Mouse (Mus musculus) liver, adult 2 months (tissue): Measurements from ENCODE around the gene Zfp809. TPM values are rescaled to one million over a fixed set of nuclear protein-coding genes. Genes with fewer than 3 reads are reported as not detected.
"Not testable (repeated sequence)": the region's sequence is repeated elsewhere in the genome, so short reads cannot be mapped to it uniquely, and the experiment has no call there.

ENCODE experiments used
- DNase-seq: peaks from one replicate; pipeline ENCODE4 v3.0.0-alpha.2; 2011; ENCODE audit warnings: low read depth, low spot score; ENCODE audit errors: extremely low read depth
- H3K27ac ChIP-seq: fragments of 200-500 bp; replicated peaks from 2 replicates; pipeline ENCODE4 v1.5.1; 2012; ENCODE audit warnings: low read depth, mild to moderate bottlenecking, control low read depth, inconsistent platforms, low read length; ENCODE audit not compliant: insufficient read depth
- H3K27me3 ChIP-seq: fragments of 200-500 bp; 2 replicates; pipeline ENCODE4 v1.6.1; 2012; ENCODE audit warnings: mild to moderate bottlenecking, moderate library complexity, low read length, inconsistent platforms; ENCODE audit not compliant: control insufficient read depth, insufficient read depth
- H3K36me3 ChIP-seq: fragments of 200-500 bp; 2 replicates; pipeline ENCODE4 v1.6.1; 2012; ENCODE audit warnings: low read length, inconsistent platforms; ENCODE audit not compliant: control insufficient read depth, insufficient read depth
- H3K4me1 ChIP-seq: fragments of 200-500 bp; 2 replicates; pipeline ENCODE4 v1.6.1; 2011; ENCODE audit warnings: low read length; ENCODE audit not compliant: control insufficient read depth, insufficient read depth
- H3K4me3 ChIP-seq: fragments of 200-500 bp; 2 replicates; pipeline ENCODE4 v1.5.1; 2011; ENCODE audit warnings: low read depth, mild to moderate bottlenecking, control low read depth, low read length, moderate library complexity; ENCODE audit not compliant: insufficient read depth
- H3K79me2 ChIP-seq: fragments of 200-500 bp; 2 replicates; pipeline ENCODE4 v1.6.1; 2012; ENCODE audit warnings: inconsistent platforms, mild to moderate bottlenecking, low read length, moderate library complexity; ENCODE audit not compliant: control insufficient read depth, insufficient read depth
- H3K9ac ChIP-seq: fragments of 200-500 bp; 2 replicates; pipeline ENCODE4 v1.6.1; 2012; ENCODE audit warnings: low read depth, mild to moderate bottlenecking, control low read depth, inconsistent platforms, low read length
- CTCF ChIP-seq: fragments of 200-500 bp; IDR thresholded peaks from 2 replicates; pipeline ENCODE4 v1.5.1; 2011; ENCODE audit warnings: low read depth, low read length, control low read depth
- POLR2A ChIP-seq: fragments of 200-500 bp; IDR thresholded peaks from 2 replicates; pipeline ENCODE4 v1.6.1; 2011; ENCODE audit warnings: low read length, control low read depth; ENCODE audit not compliant: insufficient read depth; ENCODE audit errors: extremely low read depth
- WGBS: fragments of 180-500 bp; shearing (Covaris S2); methylation state at CpG from one replicate; pipeline ENCODE4 v1.1.7; 2018; 5-methylcytosine and 5-hydroxymethylcytosine counted together
- polyA plus RNA-seq: library from polyadenylated mRNA; depleted of rRNA; stranded (reverse); fragments of >200 nt; gene quantifications from 2 replicates; pipeline ENCODE4 v1.2.3, GENCODE M21; 2012
- total RNA-seq: library from RNA; depleted of rRNA; stranded (reverse); fragments of >200 nt; gene quantifications from 2 replicates; pipeline ENCODE4 v1.2.3, GENCODE M21; 2014

Zfp809 gene
- total and polyA plus RNA-seq, 2 experiments: 12.8 to 18.6 TPM

- Histone ChIP-seq H3K9ac (no peak overlapping the region), H3K4me1 (peaks cover 2% of the 10 kb centered on the region; the same call in 1 of the 2 replicates), H3K27ac (no peak overlapping the region), H3K4me3 (no peak overlapping the region), H3K79me2 (no peaks in the 10 kb centered on the region), H3K27me3 (no peaks in the 10 kb centered on the region), H3K36me3 (no peaks in the 10 kb centered on the region)
- TF ChIP-seq POLR2A (no peak), CTCF (no peak)
- no peak for DNase-seq
- 67% methylated on average over 3 of the region's 3 CpGs for WGBS
Observed at GRCm38 (mm10) chr9:22216705-22217104, 8.8 kb upstream of the Zfp809 start.

DNA sequence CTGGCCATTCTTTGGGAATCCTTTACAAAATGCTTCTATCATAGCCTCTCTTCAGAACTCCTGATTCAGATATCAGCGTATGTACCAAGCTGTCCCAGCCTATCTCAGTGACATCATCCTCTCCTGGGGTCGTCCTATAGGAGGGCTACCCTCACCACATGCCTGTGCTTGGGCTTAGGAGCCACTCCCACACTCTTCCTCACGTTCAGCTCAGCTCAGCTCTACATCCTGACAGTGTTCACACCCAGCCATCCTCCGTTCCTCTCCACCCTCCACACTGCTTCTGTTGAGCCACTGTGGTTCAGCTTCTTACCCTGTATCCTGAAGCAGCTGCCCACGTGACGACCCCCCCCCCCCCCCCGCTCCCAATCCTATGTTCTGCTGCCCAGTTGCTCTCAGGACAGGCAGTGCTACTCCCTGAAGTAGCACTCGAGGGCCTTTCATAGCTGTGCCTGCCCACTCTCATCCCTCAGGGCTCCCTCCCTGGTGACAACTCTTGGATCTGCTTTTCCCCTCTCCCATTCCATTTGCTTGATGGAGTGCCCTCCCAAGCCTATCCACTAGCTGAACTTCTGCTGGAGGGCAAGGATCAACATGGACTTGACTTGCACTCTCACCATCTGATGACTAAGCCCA, 7.5 kb upstream of the Zfp809 start:
- Histone ChIP-seq H3K36me3 (no peaks in the 10 kb centered on the region), H3K4me1 (peaks cover 2% of the 10 kb centered on the region; the same call in 1 of the 2 replicates), H3K9ac (no peak overlapping the region), H3K27me3 (no peaks in the 10 kb centered on the region), H3K4me3 (no peak overlapping the region), H3K79me2 (no peaks in the 10 kb centered on the region), H3K27ac (no peak overlapping the region)
- no peak for TF ChIP-seq CTCF
- TF ChIP-seq POLR2A: no peak
- no peak for DNase-seq
- WGBS: 74% methylated on average over 6 of the region's 8 CpGs

DNA sequence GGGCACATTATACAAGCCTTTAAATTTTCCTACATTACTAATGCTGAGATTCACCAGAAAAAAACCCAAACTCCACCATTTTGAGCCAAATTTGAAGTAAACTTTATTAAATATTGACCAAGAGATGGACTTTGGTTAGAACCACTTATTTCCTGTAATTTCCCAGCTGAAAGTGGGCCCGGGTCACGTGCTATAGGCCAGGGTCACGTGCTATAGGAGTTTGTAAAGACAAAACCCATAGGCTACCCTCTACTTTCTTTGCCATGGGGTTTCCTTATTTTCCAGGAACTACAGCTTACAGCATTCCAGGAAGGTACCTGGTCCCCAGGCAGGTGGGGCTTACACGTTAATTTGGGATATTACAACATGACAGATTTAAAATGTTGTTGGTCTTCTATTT, 1.4 kb upstream of the Zfp809 start:
- Histone ChIP-seq H3K4me3 (no peak overlapping the region), H3K27me3 (no peaks in the 10 kb centered on the region), H3K79me2 (no peaks in the 10 kb centered on the region; the same call in 1 of the 2 replicates), H3K27ac (no peak overlapping the region; the same call in 1 of the 2 replicates), H3K36me3 (no peaks in the 10 kb centered on the region), H3K4me1 (peaks cover 4% of the 10 kb centered on the region; the same call in 1 of the 2 replicates), H3K9ac (no peak overlapping the region)
- WGBS: 34% methylated on average over 4 of the region's 4 CpGs
- DNase-seq: peak; percentile 71
- TF ChIP-seq POLR2A (no peak), CTCF (no peak)

DNA sequence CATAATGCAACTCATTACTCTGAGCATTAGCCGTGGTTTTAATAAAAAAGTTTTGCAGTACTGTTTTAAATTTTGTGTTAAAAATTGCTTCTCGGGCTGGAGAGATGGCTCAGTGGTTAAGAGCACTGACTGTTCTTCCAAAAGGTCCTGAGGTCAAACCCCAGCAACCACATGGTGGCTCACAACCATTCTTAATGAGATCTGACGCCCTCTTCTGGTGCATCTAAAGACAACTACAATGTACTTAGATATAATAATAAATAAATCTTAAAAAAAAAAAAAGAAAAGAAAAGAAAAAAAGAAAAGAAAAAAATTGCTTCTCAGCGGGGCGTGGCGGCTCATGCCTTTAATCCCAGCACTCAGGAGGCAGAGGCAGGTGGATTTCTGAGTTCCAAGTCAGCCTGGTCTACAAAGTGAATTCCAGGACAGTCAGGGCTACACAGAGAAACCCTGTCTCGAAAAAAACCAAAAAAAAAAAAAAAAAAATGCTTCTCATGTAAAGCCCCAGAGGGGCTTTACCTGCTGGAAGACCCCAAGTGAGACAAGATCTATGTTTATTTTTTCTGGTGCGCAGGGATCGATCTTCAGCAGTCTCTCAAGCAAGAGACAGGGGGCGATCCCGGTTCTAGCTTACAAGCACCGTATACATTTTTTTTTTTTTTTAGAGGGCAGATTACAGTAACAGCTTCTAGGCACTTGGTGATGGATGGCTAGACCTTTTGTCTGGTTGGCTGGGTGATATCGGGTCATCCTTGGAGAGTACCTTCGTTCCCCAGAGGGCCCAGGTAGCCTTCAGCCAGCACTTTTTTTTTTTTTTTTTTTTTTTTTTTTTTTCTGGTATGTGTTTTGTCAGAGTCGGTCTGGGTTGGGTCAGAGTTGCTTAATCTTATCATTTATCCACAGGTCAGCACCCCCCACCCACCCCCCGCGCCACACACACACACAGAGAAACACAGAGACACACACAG, 694 bp upstream of the Zfp809 start:
- Histone ChIP-seq H3K79me2 (no peaks in the 10 kb centered on the region; the same call in 1 of the 2 replicates), H3K4me3 (peak overlapping the region; percentile 94), H3K4me1 (peaks cover 4% of the 10 kb centered on the region; the same call in 1 of the 2 replicates), H3K27ac (peak overlapping the region; percentile 98), H3K9ac (peak overlapping the region; percentile 61), H3K36me3 (no peaks in the 10 kb centered on the region; the same call in 1 of the 2 replicates), H3K27me3 (no peaks in the 10 kb centered on the region)
- DNase-seq: peak; percentile 91
- TF ChIP-seq CTCF (no peak), POLR2A (no peak)
- WGBS: 24% methylated on average over 17 of the region's 17 CpGs

GRCm38 (mm10) chr9:22226389-22226673, 817 bp downstream of the Zfp809 start:
- H3K36me3 ChIP-seq, DNase-seq, H3K79me2 ChIP-seq, H3K27me3 ChIP-seq, H3K4me1 ChIP-seq: not testable (repeated sequence)
- 45% methylated on average over 7 of the region's 7 CpGs for WGBS
- H3K27ac ChIP-seq: peak overlapping the region; percentile 98
- H3K9ac ChIP-seq: peak overlapping the region; percentile 67
- peak overlapping the region; percentile 94 for H3K4me3 ChIP-seq
